Comparison of ENCODE assay signal across 26 mouse cellular contexts in genomic region chr2:33774884-33775283, GRCm38 (mm10).
DNase-seq lines count a peak whose midpoint lies in the region; ATAC-seq and TF ChIP-seq lines count a peak whose summit lies in the region.
"Had no signal": no experiment of that assay in that cellular context is flagged by ENCODE, and none has a peak within 500 bp of the region (broad histone marks: within the 10 kb centered on the region; RNA-seq: fewer than 3 reads in every experiment).

No protein-coding gene starts in this region.

- TF ChIP-seq POLR2A in limb, embryonic 14.5 days (IDR thresholded peaks at IDR 0.05; ENCODE audit: borderline replicate concordance, extremely low read depth, insufficient read depth, insufficient read length): no peak

- H3K4me3 ChIP-seq in heart, embryonic 13.5 days: no peak overlapping the region
- no peak overlapping the region for H3K4me3 ChIP-seq in midbrain, embryonic 16.5 days (ENCODE audit: low read depth, low read length)
- no peak overlapping the region for H3K4me3 ChIP-seq in midbrain, embryonic 13.5 days (replicated peaks)
- no peak overlapping the region for H3K4me3 ChIP-seq in limb, embryonic 10.5 days
- H3K4me3 ChIP-seq in limb, embryonic 14.5 days (replicated peaks; ENCODE audit: low read length): no peak overlapping the region
- no peak overlapping the region for H3K4me3 ChIP-seq in forebrain, embryonic 11.5 days (ENCODE audit: low read depth, low read length)
- H3K4me3 ChIP-seq in kidney, embryonic 16.5 days (ENCODE audit: low read length): no peak overlapping the region
- H3K4me3 ChIP-seq: heart, embryonic 15.5 days; intestine, embryonic 15.5 days; liver, embryonic 15.5 days; neural tube, embryonic 15.5 days had no signal

- no peaks in the 10 kb centered on the region for H3K27me3 ChIP-seq in heart, embryonic 13.5 days (replicated peaks)
- no peaks in the 10 kb centered on the region for H3K27me3 ChIP-seq in midbrain, embryonic 16.5 days (ENCODE audit: control insufficient read depth, insufficient read depth, low read depth, low read length)
- H3K27me3 ChIP-seq in midbrain, embryonic 13.5 days: no peaks in the 10 kb centered on the region
- H3K27me3 ChIP-seq in limb, embryonic 10.5 days (ENCODE audit: low read depth, poor library complexity, severe bottlenecking): no peaks in the 10 kb centered on the region
- H3K27me3 ChIP-seq in limb, embryonic 14.5 days (ENCODE audit: control insufficient read depth, insufficient read depth, low read length): no peaks in the 10 kb centered on the region
- no peaks in the 10 kb centered on the region for H3K27me3 ChIP-seq in forebrain, embryonic 11.5 days (ENCODE audit: control insufficient read depth, insufficient read depth, low read length)
- H3K27me3 ChIP-seq in kidney, embryonic 16.5 days (ENCODE audit: insufficient read depth, low read length): no peaks in the 10 kb centered on the region
- H3K27me3 ChIP-seq: heart, embryonic 15.5 days; intestine, embryonic 15.5 days; liver, embryonic 15.5 days; neural tube, embryonic 15.5 days had no signal

- no peak overlapping the region for H3K4me2 ChIP-seq in heart, embryonic 13.5 days
- no peak overlapping the region for H3K4me2 ChIP-seq in midbrain, embryonic 16.5 days (ENCODE audit: low read length)
- H3K4me2 ChIP-seq in midbrain, embryonic 13.5 days (replicated peaks): no peak overlapping the region
- H3K4me2 ChIP-seq in limb, embryonic 14.5 days (replicated peaks; ENCODE audit: low read depth, low read length, severe bottlenecking): no peak overlapping the region
- H3K4me2 ChIP-seq in forebrain, embryonic 11.5 days (ENCODE audit: low read depth, low read length, severe bottlenecking): no peak overlapping the region
- no peak overlapping the region for H3K4me2 ChIP-seq in kidney, embryonic 16.5 days (replicated peaks; ENCODE audit: low read depth, low read length)
- H3K4me2 ChIP-seq: heart, embryonic 15.5 days; intestine, embryonic 15.5 days; liver, embryonic 15.5 days; lung, embryonic 14.5 days; neural tube, embryonic 15.5 days had no signal

- 92% methylated on average over 2 of the region's 2 CpGs for WGBS in heart, embryonic 13.5 days
- 93% methylated on average over 2 of the region's 2 CpGs for WGBS in midbrain, embryonic 16.5 days
- 90% methylated on average over 2 of the region's 2 CpGs for WGBS in midbrain, embryonic 13.5 days
- WGBS in limb, embryonic 10.5 days: 90% methylated on average over 2 of the region's 2 CpGs
- 61% methylated on average over 2 of the region's 2 CpGs for WGBS in limb, embryonic 14.5 days
- WGBS in forebrain, embryonic 11.5 days: 85% methylated on average over 2 of the region's 2 CpGs
- 90% methylated on average over 2 of the region's 2 CpGs for WGBS in kidney, embryonic 16.5 days

- no peak for ATAC-seq in heart, embryonic 13.5 days (ENCODE audit: extremely low read depth, insufficient number of reproducible peaks, low FRiP score, low TSS enrichment)
- ATAC-seq in midbrain, embryonic 16.5 days: no peak
- no peak for ATAC-seq in midbrain, embryonic 13.5 days
- no peak for ATAC-seq in limb, embryonic 14.5 days (ENCODE audit: low FRiP score, low read depth)
- no peak for ATAC-seq in forebrain, embryonic 11.5 days (replicated peaks; ENCODE audit: low FRiP score)
- no peak for ATAC-seq in kidney, embryonic 16.5 days (ENCODE audit: low FRiP score, low TSS enrichment)
- ATAC-seq: forebrain, embryonic 16.5 days; hindbrain, postnatal 0 days; intestine, embryonic 15.5 days had no signal

- peak overlapping the region; percentile 48; the same call in 1 of the 2 replicates for H3K27ac ChIP-seq in heart, embryonic 13.5 days (replicated peaks)
- H3K27ac ChIP-seq in midbrain, embryonic 16.5 days (ENCODE audit: low read length): no peak overlapping the region
- H3K27ac ChIP-seq in midbrain, embryonic 13.5 days: no peak overlapping the region
- H3K27ac ChIP-seq in limb, embryonic 10.5 days: peak overlapping the region; percentile 77; the same call in 1 of the 2 replicates
- H3K27ac ChIP-seq in limb, embryonic 14.5 days (replicated peaks; ENCODE audit: low read depth, low read length): peak overlapping the region; percentile 84
- H3K27ac ChIP-seq in forebrain, embryonic 11.5 days (ENCODE audit: low read depth, low read length): no peak overlapping the region
- no peak overlapping the region for H3K27ac ChIP-seq in kidney, embryonic 16.5 days (ENCODE audit: low read length)
- H3K27ac ChIP-seq: hindbrain, postnatal 0 days; intestine, embryonic 15.5 days; kidney, postnatal 0 days; liver, embryonic 15.5 days; neural tube, embryonic 15.5 days had no signal

- peaks cover 29% of the 10 kb centered on the region for H3K4me1 ChIP-seq in heart, embryonic 13.5 days
- peaks cover 23% of the 10 kb centered on the region for H3K4me1 ChIP-seq in midbrain, embryonic 16.5 days (ENCODE audit: control insufficient read depth, insufficient read depth, low read length)
- H3K4me1 ChIP-seq in midbrain, embryonic 13.5 days (replicated peaks): peaks cover 34% of the 10 kb centered on the region
- peaks cover 31% of the 10 kb centered on the region for H3K4me1 ChIP-seq in limb, embryonic 10.5 days
- peaks cover 35% of the 10 kb centered on the region for H3K4me1 ChIP-seq in limb, embryonic 14.5 days (ENCODE audit: control insufficient read depth, insufficient read depth, low read length)
- H3K4me1 ChIP-seq in forebrain, embryonic 11.5 days (replicated peaks; ENCODE audit: control insufficient read depth, insufficient read depth, low read length): no peaks in the 10 kb centered on the region
- no peaks in the 10 kb centered on the region; the same call in 1 of the 2 replicates for H3K4me1 ChIP-seq in kidney, embryonic 16.5 days (ENCODE audit: insufficient read depth, low read length)
- H3K4me1 ChIP-seq: intestine, embryonic 15.5 days; liver, embryonic 15.5 days had no signal

- H3K9me3 ChIP-seq in heart, embryonic 13.5 days: peaks cover 34% of the 10 kb centered on the region
- H3K9me3 ChIP-seq in midbrain, embryonic 16.5 days (replicated peaks; ENCODE audit: control insufficient read depth, low read length, poor library complexity, severe bottlenecking): no peaks in the 10 kb centered on the region
- H3K9me3 ChIP-seq in midbrain, embryonic 13.5 days: peaks cover 10% of the 10 kb centered on the region
- H3K9me3 ChIP-seq in limb, embryonic 10.5 days (replicated peaks): peaks cover 25% of the 10 kb centered on the region
- H3K9me3 ChIP-seq in limb, embryonic 14.5 days (ENCODE audit: control insufficient read depth, low read length): peaks cover 20% of the 10 kb centered on the region
- H3K9me3 ChIP-seq in forebrain, embryonic 11.5 days (ENCODE audit: control insufficient read depth, low read length): peaks cover 12% of the 10 kb centered on the region
- H3K9me3 ChIP-seq in kidney, embryonic 16.5 days (ENCODE audit: low read length): peaks cover 29% of the 10 kb centered on the region
- H3K9me3 ChIP-seq: neural tube, embryonic 15.5 days had no signal

- H3K36me3 ChIP-seq in heart, embryonic 13.5 days: peaks cover 50% of the 10 kb centered on the region
- H3K36me3 ChIP-seq in midbrain, embryonic 16.5 days (ENCODE audit: control insufficient read depth, insufficient read depth, low read length): peaks cover 4% of the 10 kb centered on the region; the same call in 1 of the 2 replicates
- H3K36me3 ChIP-seq in midbrain, embryonic 13.5 days: peaks cover 41% of the 10 kb centered on the region
- peaks cover 57% of the 10 kb centered on the region for H3K36me3 ChIP-seq in limb, embryonic 10.5 days
- peaks cover 26% of the 10 kb centered on the region for H3K36me3 ChIP-seq in limb, embryonic 14.5 days (ENCODE audit: control insufficient read depth, insufficient read depth, low read length)
- H3K36me3 ChIP-seq in forebrain, embryonic 11.5 days (ENCODE audit: control insufficient read depth, insufficient read depth, low read length): peaks cover 8% of the 10 kb centered on the region; the same call in 1 of the 2 replicates
- H3K36me3 ChIP-seq in kidney, embryonic 16.5 days (ENCODE audit: insufficient read depth, low read length): peaks cover 27% of the 10 kb centered on the region

- DNase-seq in heart, adult 11 months: no peak
- DNase-seq in limb, embryonic 10.5 days (ENCODE audit: low spot score): no peak
- DNase-seq in limb, embryonic 14.5 days (ENCODE audit: low spot score): no peak
- no peak for DNase-seq in forebrain, embryonic 11.5 days (ENCODE audit: low spot score)
- DNase-seq: adrenal gland, postnatal 25 days; B cell, adult 2 months; kidney, adult 2 months; kidney, postnatal 4 days; layer of hippocampus, postnatal 36 days; lung, embryonic 14.5 days; lung, postnatal 14 days; retina, postnatal 1 day; right cerebral cortex, postnatal 25 days; spleen, adult 18-20 months; thymus, postnatal 14 days had no signal

- H3K9ac ChIP-seq in heart, embryonic 13.5 days: no peak overlapping the region
- H3K9ac ChIP-seq in midbrain, embryonic 16.5 days (ENCODE audit: low read depth, low read length): peak overlapping the region; percentile 11; the same call in 1 of the 2 replicates
- H3K9ac ChIP-seq in midbrain, embryonic 13.5 days (replicated peaks): no peak overlapping the region
- H3K9ac ChIP-seq in limb, embryonic 14.5 days (ENCODE audit: low read depth, low read length, severe bottlenecking): no peak overlapping the region
- H3K9ac ChIP-seq in forebrain, embryonic 11.5 days (ENCODE audit: low read length): no peak overlapping the region
- H3K9ac ChIP-seq in kidney, embryonic 16.5 days (replicated peaks; ENCODE audit: low read length): no peak overlapping the region
- H3K9ac ChIP-seq: heart, embryonic 15.5 days; intestine, embryonic 15.5 days; liver, embryonic 15.5 days; lung, embryonic 14.5 days; neural tube, embryonic 15.5 days had no signal

Comparison
In these comparisons a context has a peak if more than half of its experiments do, and no peak if none do; other contexts are left out.
1. H3K27ac ChIP-seq: peak in heart, embryonic 13.5 days (single experiment), limb, embryonic 10.5 days (single experiment) and limb, embryonic 14.5 days (single experiment); none in midbrain, embryonic 16.5 days (single experiment), midbrain, embryonic 13.5 days (single experiment), forebrain, embryonic 11.5 days (single experiment) and kidney, embryonic 16.5 days (single experiment).